Mouse (Mus musculus): ENCODE results near the gene Ppdpf. TPM values are rescaled to one million over a fixed set of nuclear protein-coding genes. Genes with fewer than 3 reads are reported as not detected.

Ppdpf gene
- polyA plus RNA-seq, 1 experiment from 2014 or later = 458 TPM

DNA sequence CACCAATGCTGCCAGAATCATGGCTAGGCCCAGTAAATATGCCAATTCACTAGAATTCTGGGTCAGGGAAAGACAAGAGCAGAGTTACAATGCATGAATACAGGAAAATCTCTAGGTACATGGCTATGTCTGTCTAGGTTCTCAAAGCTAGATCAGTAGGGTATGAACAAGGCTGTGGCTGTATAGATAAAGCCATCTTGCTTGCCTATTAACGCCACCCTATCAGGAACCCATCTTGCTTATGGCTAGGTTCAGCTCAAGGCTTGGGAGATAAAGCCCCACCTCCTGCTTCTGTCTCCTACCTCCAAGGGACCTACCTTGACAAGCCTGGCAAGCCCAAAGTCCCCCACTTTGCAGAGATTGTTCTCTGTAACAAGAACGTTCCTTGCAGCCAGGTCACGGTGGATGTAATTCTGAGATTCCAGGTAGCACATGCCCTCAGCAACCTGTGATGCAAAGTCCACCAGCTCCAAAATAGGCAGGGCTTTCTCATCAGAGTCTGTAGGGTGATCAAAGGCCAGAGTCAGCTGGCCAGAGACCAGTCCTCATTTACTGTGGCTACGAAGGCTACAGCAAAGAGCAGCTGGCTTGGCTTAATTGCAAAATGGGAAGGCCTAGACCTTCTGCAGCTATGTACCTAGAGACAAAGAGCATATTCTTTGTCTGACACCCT lies 9.7 kb downstream of the Ppdpf start:
- Histone ChIP-seq H3K36me3 (no peaks in the 10 kb centered on the region), H3K27ac (no peak overlapping the region), H3K4me1 (no peaks in the 10 kb centered on the region), H3K9ac (no peak overlapping the region), H3K9me3 (no peaks in the 10 kb centered on the region), H3K4me3 (no peak overlapping the region), H3K27me3 (no peaks in the 10 kb centered on the region), H3K4me2 (replicated peaks) (no peak overlapping the region)
- ATAC-seq (ENCODE audit: insufficient number of reproducible peaks, insufficient read depth, low FRiP score, low TSS enrichment) = no peak
- WGBS = 79% methylated on average over 4 of the region's 4 CpGs

DNA sequence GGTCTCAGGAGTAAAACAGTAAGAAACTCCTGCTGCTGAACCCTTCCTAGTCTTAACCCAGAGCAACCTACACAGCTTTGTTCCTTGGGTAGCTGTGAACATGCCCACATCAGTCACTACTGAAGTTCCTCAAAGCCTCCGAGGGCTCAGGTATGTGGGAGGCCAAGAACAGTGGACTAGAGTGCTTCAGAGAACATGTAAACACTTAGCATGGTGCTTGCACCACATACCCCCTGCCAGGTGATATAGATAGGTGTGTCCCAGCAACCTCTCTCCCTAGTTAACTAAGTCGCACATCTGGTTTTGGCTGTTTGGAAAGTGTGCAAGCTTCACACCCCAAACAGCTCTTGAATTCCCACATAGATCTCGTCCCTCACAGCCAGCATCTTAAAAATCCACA lies 14.6 kb downstream of the Ppdpf start:
- Histone ChIP-seq H3K4me3 (no peak overlapping the region), H3K9ac (no peak overlapping the region), H3K27me3 (no peaks in the 10 kb centered on the region; the same call in none of the 2 replicates), H3K27ac (no peak overlapping the region), H3K36me3 (no peaks in the 10 kb centered on the region), H3K4me1 (no peaks in the 10 kb centered on the region), H3K9me3 (no peaks in the 10 kb centered on the region), H3K4me2 (replicated peaks) (no peak overlapping the region)
- ATAC-seq (ENCODE audit: insufficient number of reproducible peaks, insufficient read depth, low FRiP score, low TSS enrichment) = no peak
- WGBS = 75% methylated on average over 3 of the region's 3 CpGs

DNA sequence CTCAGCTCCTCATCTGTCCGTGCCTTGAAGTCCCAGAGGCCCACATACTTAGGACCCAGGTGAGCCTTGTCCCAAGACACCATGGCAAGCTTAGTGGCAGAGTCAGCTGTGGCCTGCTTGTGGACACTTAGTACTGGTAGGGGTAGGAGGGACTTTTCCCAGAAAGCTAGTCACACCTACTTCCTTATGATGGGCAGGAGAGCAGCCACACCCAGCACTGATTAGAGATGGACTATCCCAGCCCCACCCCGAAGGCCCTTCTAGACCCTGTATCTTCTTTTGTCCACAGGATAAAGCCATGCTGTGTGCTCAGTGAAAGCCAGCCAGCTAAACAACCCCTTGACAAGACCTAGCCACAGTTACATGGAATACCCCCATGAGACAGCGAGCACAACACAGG lies 15.4 kb downstream of the Ppdpf start, which contains the start of gene Ptk6:
Ptk6 (minus strand) TSS at position 368 of the 400 bp plus-strand sequence.
- Histone ChIP-seq H3K27ac (no peak within 1 kb of the TSS), H3K9ac (no peak within 1 kb of the TSS), H3K27me3 (no peaks in the 10 kb centered on the region; the same call in none of the 2 replicates), H3K9me3 (no peaks in the 10 kb centered on the region), H3K36me3 (no peaks in the 10 kb centered on the region), H3K4me1 (no peaks in the 10 kb centered on the region), H3K4me3 (no peak within 1 kb of the TSS), H3K4me2 (replicated peaks) (no peak within 1 kb of the TSS)
- no peak for ATAC-seq (ENCODE audit: insufficient number of reproducible peaks, insufficient read depth, low FRiP score, low TSS enrichment)
- 83% methylated on average over 3 of the region's 3 CpGs for WGBS

GRCm38 (mm10) chr2:181202886-181203285 lies 15.8 kb downstream of the Ppdpf start:
- Histone ChIP-seq H3K4me2 (replicated peaks) (no peak overlapping the region), H3K4me3 (no peak overlapping the region), H3K36me3 (no peaks in the 10 kb centered on the region), H3K4me1 (no peaks in the 10 kb centered on the region), H3K27ac (no peak overlapping the region), H3K27me3 (no peaks in the 10 kb centered on the region; the same call in none of the 2 replicates), H3K9me3 (no peaks in the 10 kb centered on the region), H3K9ac (no peak overlapping the region)
- WGBS = 81% methylated on average over 6 of the region's 6 CpGs
- no peak for ATAC-seq (ENCODE audit: insufficient number of reproducible peaks, insufficient read depth, low FRiP score, low TSS enrichment)

GRCm38 (mm10) chr2:181205678-181206077 lies 18.6 kb downstream of the Ppdpf start:
- H3K4me3 ChIP-seq = no peak overlapping the region
- H3K4me1 ChIP-seq = no peaks in the 10 kb centered on the region
- H3K36me3 ChIP-seq = no peaks in the 10 kb centered on the region
- ATAC-seq (ENCODE audit: insufficient number of reproducible peaks, insufficient read depth, low FRiP score, low TSS enrichment) = no peak
- H3K9me3 ChIP-seq = no peaks in the 10 kb centered on the region
- WGBS = 84% methylated on average over 5 of the region's 5 CpGs
- no peak overlapping the region for H3K9ac ChIP-seq
- H3K27me3 ChIP-seq = peaks cover 3% of the 10 kb centered on the region
- H3K27ac ChIP-seq = no peak overlapping the region
- H3K4me2 ChIP-seq (replicated peaks) = no peak overlapping the region

GRCm38 (mm10) chr2:181206118-181206517 lies 19.1 kb downstream of the Ppdpf start:
- no peaks in the 10 kb centered on the region for H3K4me1 ChIP-seq
- no peaks in the 10 kb centered on the region for H3K9me3 ChIP-seq
- ATAC-seq (ENCODE audit: insufficient number of reproducible peaks, insufficient read depth, low FRiP score, low TSS enrichment) = no peak
- H3K9ac ChIP-seq = no peak overlapping the region
- H3K36me3 ChIP-seq = no peaks in the 10 kb centered on the region
- H3K4me2 ChIP-seq (replicated peaks) = no peak overlapping the region
- H3K4me3 ChIP-seq = no peak overlapping the region
- 81% methylated on average over 9 of the region's 9 CpGs for WGBS
- no peak overlapping the region for H3K27ac ChIP-seq
- H3K27me3 ChIP-seq = peaks cover 5% of the 10 kb centered on the region

DNA sequence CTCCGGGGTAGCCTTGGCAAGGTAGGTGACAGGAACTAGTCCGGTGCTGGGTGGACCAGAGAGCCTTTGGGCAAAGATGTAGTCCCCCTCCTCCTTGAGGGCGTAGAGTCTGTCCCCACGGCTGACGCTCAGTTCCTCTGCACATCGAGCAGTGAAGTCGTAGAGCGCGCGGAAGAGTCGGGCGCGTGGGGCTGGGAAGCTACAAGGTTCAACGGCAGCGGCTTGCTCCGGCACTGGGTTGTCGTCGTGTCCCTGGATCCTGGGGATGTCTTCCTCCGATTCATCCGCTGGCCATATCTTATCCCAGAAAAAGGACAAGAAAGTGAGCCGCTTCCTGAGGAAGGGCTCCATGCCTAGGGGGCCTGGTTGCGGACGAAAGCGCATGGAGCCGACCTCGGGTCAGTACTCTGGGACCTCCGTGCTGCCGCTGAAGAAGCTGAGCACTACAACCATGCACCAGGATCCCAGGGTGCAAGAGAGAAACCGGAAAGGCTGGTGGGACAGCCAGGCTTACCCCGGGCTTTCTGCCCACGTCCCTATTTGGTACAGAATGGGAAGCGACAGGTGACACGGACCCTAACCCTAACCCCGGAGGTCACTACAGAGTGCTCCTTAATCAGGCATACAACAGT lies 25.5 kb downstream of the Ppdpf start:
- peaks cover 7% of the 10 kb centered on the region for H3K4me1 ChIP-seq
- no peak overlapping the region for H3K27ac ChIP-seq

DNA sequence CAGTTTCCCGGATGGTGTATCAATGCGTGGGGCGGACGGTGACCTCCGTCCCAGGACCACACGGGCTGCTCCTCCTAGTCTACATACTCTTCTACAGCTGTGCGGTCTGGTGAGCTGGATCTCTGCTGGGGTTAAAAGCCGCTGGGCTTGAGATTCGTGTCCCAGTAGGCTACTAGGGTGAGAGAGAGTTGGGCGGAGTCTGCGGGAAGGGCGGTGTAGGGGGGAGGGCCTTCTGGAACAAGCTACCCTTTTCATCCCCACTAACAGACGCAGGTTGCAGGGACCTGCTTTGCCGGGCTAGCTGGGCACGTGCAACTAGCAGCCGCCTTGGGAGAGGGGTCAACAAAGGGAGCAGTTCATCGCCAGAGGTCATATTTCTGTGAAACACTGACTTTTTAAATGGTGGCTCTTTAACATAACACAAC lies 26.0 kb downstream of the Ppdpf start, which contains the start of gene Srms:
Srms (minus strand) TSS at position 165 of the 425 bp plus-strand sequence.
- H3K27me3 ChIP-seq = peaks cover 39% of the 10 kb centered on the region
- 2% methylated on average over 17 of the region's 17 CpGs for WGBS
- ATAC-seq (ENCODE audit: insufficient number of reproducible peaks, insufficient read depth, low FRiP score, low TSS enrichment) = no peak

More for the DNA sequence above, 25.5 kb downstream of the Ppdpf start:
- 3% methylated on average over 34 of the region's 34 CpGs for WGBS
- Histone ChIP-seq H3K4me2 (replicated peaks) (peak overlapping the region; percentile 50), H3K9me3 (no peaks in the 10 kb centered on the region), H3K4me3 (peak overlapping the region; percentile 29), H3K36me3 (no peaks in the 10 kb centered on the region), H3K9ac (0 out of 2 replicates have a peak overlapping the region, but pooled peaks have one; percentile 19), H3K27me3 (peaks cover 39% of the 10 kb centered on the region)
- ATAC-seq (ENCODE audit: insufficient number of reproducible peaks, insufficient read depth, low FRiP score, low TSS enrichment) = no peak

GRCm38 (mm10) chr2:181216037-181216436 lies 29.0 kb downstream of the Ppdpf start:
- Histone ChIP-seq H3K36me3 (no peaks in the 10 kb centered on the region), H3K27me3 (peaks cover 35% of the 10 kb centered on the region), H3K4me1 (peaks cover 15% of the 10 kb centered on the region), H3K4me3 (no peak overlapping the region), H3K9ac (no peak overlapping the region), H3K27ac (no peak overlapping the region), H3K4me2 (replicated peaks) (no peak overlapping the region), H3K9me3 (no peaks in the 10 kb centered on the region)
- ATAC-seq (ENCODE audit: insufficient number of reproducible peaks, insufficient read depth, low FRiP score, low TSS enrichment) = no peak
- 91% methylated on average over 6 of the region's 6 CpGs for WGBS

More for the DNA sequence above, 26.0 kb downstream of the Ppdpf start, which contains the start of gene Srms:
- Histone ChIP-seq H3K4me2 (replicated peaks) (peak within 1 kb of the TSS; percentile 50), H3K4me1 (peaks cover 7% of the 10 kb centered on the region), H3K9ac (0 out of 2 replicates have a peak within 1 kb of the TSS, but pooled peaks have one; percentile 19), H3K4me3 (peak within 1 kb of the TSS; percentile 29), H3K27ac (no peak within 1 kb of the TSS), H3K9me3 (no peaks in the 10 kb centered on the region), H3K36me3 (no peaks in the 10 kb centered on the region)

GRCm38 (mm10) chr2:181218881-181219485 lies 31.9 kb downstream of the Ppdpf start:
- Histone ChIP-seq H3K4me3 (no peak overlapping the region), H3K4me1 (peaks cover 8% of the 10 kb centered on the region), H3K9me3 (no peaks in the 10 kb centered on the region), H3K9ac (no peak overlapping the region; the same call in 1 of the 2 replicates), H3K36me3 (no peaks in the 10 kb centered on the region), H3K27ac (no peak overlapping the region), H3K27me3 (peaks cover 6% of the 10 kb centered on the region), H3K4me2 (replicated peaks) (peak overlapping the region; percentile 63; the same call in 1 of the 2 replicates)
- WGBS = 48% methylated on average over 5 of the region's 5 CpGs
- no peak for ATAC-seq (ENCODE audit: insufficient number of reproducible peaks, insufficient read depth, low FRiP score, low TSS enrichment)

GRCm38 (mm10) chr2:181219538-181220216 lies 32.6 kb downstream of the Ppdpf start, which contains the start of gene Fndc11:
Fndc11 (plus strand) TSS chr2:181220013.
- H3K4me2 ChIP-seq (replicated peaks) = peak within 1 kb of the TSS; percentile 63
- peak within 1 kb of the TSS; percentile 14; the same call in 1 of the 2 replicates for H3K27ac ChIP-seq
- no peaks in the 10 kb centered on the region for H3K27me3 ChIP-seq
- H3K4me3 ChIP-seq = peak within 1 kb of the TSS; percentile 32
- H3K9ac ChIP-seq = peak within 1 kb of the TSS; percentile 19
- H3K4me1 ChIP-seq = peaks cover 8% of the 10 kb centered on the region
- no peaks in the 10 kb centered on the region for H3K9me3 ChIP-seq
- ATAC-seq (ENCODE audit: insufficient number of reproducible peaks, insufficient read depth, low FRiP score, low TSS enrichment) = peak; percentile 92
- H3K36me3 ChIP-seq = no peaks in the 10 kb centered on the region
- 2% methylated on average over 25 of the region's 25 CpGs for WGBS

Measured in embryonic facial prominence, embryonic 12.5 days (tissue).